Mouse (Mus musculus) embryonic facial prominence, embryonic 10.5 days (tissue): ENCODE data around the gene Lrig2. TPM values are rescaled to one million over a fixed set of nuclear protein-coding genes. Genes with fewer than 3 reads are reported as not detected.

Experiments
- DNase-seq: peaks from one replicate; pipeline ENCODE4 v3.0.0-alpha.2; 2017; ENCODE audit warnings: low spot score
- H3K27ac ChIP-seq: fragments of 300-500 bp; sonication (generic); replicated peaks from 2 replicates; pipeline ENCODE4 v1.5.1; 2016; ENCODE audit warnings: mild to moderate bottlenecking
- H3K27me3 ChIP-seq: fragments of 300-500 bp; sonication (generic); replicated peaks from 2 replicates; pipeline ENCODE4 v1.6.1; 2016; ENCODE audit warnings: low read depth, mild to moderate bottlenecking; ENCODE audit not compliant: poor library complexity, severe bottlenecking
- H3K36me3 ChIP-seq: fragments of 300-500 bp; sonication (generic); replicated peaks from 2 replicates; pipeline ENCODE4 v1.6.1; 2016; ENCODE audit warnings: mild to moderate bottlenecking, moderate library complexity
- H3K4me1 ChIP-seq: fragments of 300-500 bp; sonication (generic); 2 replicates; pipeline ENCODE4 v1.6.1; 2016
- H3K4me3 ChIP-seq: fragments of 300-500 bp; sonication (generic); 2 replicates; pipeline ENCODE4 v1.5.1; 2016; ENCODE audit warnings: mild to moderate bottlenecking, moderate library complexity
- H3K9me3 ChIP-seq: fragments of 300-500 bp; sonication (generic); 2 replicates; pipeline ENCODE4 v1.6.1; 2016; ENCODE audit warnings: mild to moderate bottlenecking
- WGBS: fragments of 180-500 bp; shearing (Covaris S2); methylation state at CpG from one replicate; pipeline ENCODE4 v1.1.7; 2016; 5-methylcytosine and 5-hydroxymethylcytosine counted together
- polyA plus RNA-seq: library from polyadenylated mRNA; unstranded; fragments of >200 nt; fragmentation: Nextera tagmentation; extraction: Ambion mirVana; gene quantifications from 2 replicates; pipeline ENCODE4 v1.2.1, GENCODE M21; 2016

Gene Lrig2
- polyA plus RNA-seq, 1 experiment from 2014 or later = 19.1 TPM

- 84% methylated on average over 6 of the region's 6 CpGs for WGBS
- no peak overlapping the region for H3K27ac ChIP-seq
These were observed 99.2 kb downstream of the Lrig2 start for GRCm38 (mm10) chr3:104412482-104412881.

GRCm38 (mm10) chr3:104407506-104407905, 104.2 kb downstream of the Lrig2 start:
- WGBS = 87% methylated on average over 7 of the region's 7 CpGs
- H3K4me1 ChIP-seq = peaks cover 4% of the 10 kb centered on the region; the same call in 1 of the 2 replicates
- no peaks in the 10 kb centered on the region for H3K27me3 ChIP-seq
- no peak overlapping the region for H3K27ac ChIP-seq
- DNase-seq = no peak
- no peaks in the 10 kb centered on the region for H3K36me3 ChIP-seq
- H3K4me3 ChIP-seq = no peak overlapping the region
- no peaks in the 10 kb centered on the region for H3K9me3 ChIP-seq

More at GRCm38 (mm10) chr3:104412482-104412881, 99.2 kb downstream of the Lrig2 start:
- no peaks in the 10 kb centered on the region for H3K9me3 ChIP-seq
- no peaks in the 10 kb centered on the region for H3K36me3 ChIP-seq
- H3K27me3 ChIP-seq = no peaks in the 10 kb centered on the region
- no peak for DNase-seq
- H3K4me3 ChIP-seq = no peak overlapping the region
- peaks cover 4% of the 10 kb centered on the region; the same call in 1 of the 2 replicates for H3K4me1 ChIP-seq

DNA sequence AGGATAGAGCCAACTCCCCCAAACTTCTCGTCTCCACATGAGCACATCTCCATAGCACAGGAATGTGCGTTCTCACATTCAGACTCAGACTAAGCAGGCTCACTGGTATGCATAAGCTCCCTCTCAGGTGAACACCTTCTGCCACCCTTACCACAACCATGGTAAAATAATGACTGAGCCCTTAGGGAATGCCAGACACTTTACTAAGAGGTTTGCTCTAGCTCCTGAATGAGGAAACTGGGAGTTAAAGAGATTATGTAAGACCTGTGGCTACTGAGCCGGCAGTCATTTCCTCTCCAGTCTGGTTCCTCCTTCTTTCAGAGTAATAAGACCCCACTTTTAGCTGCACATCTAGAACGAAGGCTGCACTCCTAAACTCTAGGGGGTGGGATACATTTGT, 108.1 kb downstream of the Lrig2 start:
- Histone ChIP-seq H3K4me3 (no peak overlapping the region), H3K27me3 (no peaks in the 10 kb centered on the region), H3K36me3 (no peaks in the 10 kb centered on the region), H3K9me3 (no peaks in the 10 kb centered on the region), H3K27ac (no peak overlapping the region), H3K4me1 (no peaks in the 10 kb centered on the region)
- WGBS = 73% methylated on average over 4 of the region's 4 CpGs
- DNase-seq = no peak

GRCm38 (mm10) chr3:104401176-104401575, 110.5 kb downstream of the Lrig2 start:
- H3K27ac ChIP-seq = no peak overlapping the region
- 91% methylated on average over 2 of the region's 2 CpGs for WGBS
- peaks cover 3% of the 10 kb centered on the region; the same call in 1 of the 2 replicates for H3K4me1 ChIP-seq
- H3K36me3 ChIP-seq = no peaks in the 10 kb centered on the region
- H3K9me3 ChIP-seq = no peaks in the 10 kb centered on the region
- DNase-seq = no peak
- H3K27me3 ChIP-seq = no peaks in the 10 kb centered on the region
- H3K4me3 ChIP-seq = no peak overlapping the region

DNA sequence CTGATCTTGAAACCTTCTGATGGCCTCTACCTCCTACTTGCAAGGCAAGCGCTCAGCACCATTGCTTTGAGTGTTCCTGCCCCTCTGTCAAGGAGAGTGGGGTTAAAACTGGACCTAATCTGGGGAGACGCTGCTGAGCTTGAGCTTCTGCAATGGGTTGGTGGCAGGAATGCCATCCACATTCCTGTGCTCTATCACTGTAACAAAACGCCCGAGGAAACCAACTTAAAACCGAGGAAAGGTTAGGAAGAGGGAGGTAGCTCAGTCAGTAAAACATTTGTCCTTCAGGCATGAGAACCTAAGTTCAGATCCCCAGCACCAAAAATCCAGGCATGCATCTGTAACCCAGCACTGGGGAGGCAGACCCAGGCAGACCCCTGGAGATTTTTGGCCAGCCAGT, 111.6 kb downstream of the Lrig2 start:
- no peak for DNase-seq
- no peak overlapping the region for H3K4me3 ChIP-seq
- no peaks in the 10 kb centered on the region for H3K36me3 ChIP-seq
- H3K4me1 ChIP-seq = peaks cover 7% of the 10 kb centered on the region; the same call in 1 of the 2 replicates
- H3K9me3 ChIP-seq = no peaks in the 10 kb centered on the region
- WGBS = 84% methylated on average over 5 of the region's 5 CpGs
- no peak overlapping the region for H3K27ac ChIP-seq
- H3K27me3 ChIP-seq = no peaks in the 10 kb centered on the region

DNA sequence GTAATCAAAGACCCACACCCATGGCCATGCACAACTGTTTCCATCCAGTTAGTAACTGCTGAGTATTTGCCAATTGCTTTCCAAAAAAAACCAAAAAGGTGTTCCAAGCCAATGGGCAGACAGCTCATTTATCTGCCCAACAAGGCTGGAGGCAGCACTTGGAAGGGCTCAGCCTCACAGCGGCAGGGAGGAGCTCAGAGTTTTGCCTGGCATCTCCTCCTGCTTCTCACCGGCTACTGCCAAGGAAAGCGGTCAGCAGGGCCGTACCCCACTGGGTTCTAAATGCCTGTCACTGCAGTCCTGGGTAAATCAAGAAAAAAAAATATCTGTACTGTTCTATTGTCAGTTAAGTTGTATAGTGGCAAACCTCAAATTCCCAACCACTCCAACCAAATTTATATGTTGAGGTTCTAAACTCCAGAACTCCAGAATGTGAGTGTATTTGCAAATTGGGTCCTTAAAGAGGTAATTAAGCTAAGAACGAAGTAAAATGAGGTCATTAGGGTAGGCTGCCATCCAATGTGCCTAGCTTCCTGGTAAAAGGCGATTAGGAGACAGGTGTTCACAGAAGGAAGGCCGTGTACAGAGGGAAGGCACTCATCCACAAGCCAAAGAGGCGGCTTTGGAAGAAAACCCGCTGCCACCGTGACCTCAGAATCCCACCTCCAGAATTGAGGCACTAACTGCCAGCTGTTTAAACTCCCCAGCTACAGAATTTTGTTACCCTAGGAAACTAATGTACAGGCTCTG, 112.2 kb downstream of the Lrig2 start:
- Histone ChIP-seq H3K27me3 (no peaks in the 10 kb centered on the region), H3K4me3 (no peak overlapping the region), H3K4me1 (peaks cover 7% of the 10 kb centered on the region; the same call in 1 of the 2 replicates), H3K9me3 (no peaks in the 10 kb centered on the region), H3K36me3 (no peaks in the 10 kb centered on the region), H3K27ac (no peak overlapping the region)
- WGBS = 82% methylated on average over 10 of the region's 10 CpGs
- DNase-seq = no peak

DNA sequence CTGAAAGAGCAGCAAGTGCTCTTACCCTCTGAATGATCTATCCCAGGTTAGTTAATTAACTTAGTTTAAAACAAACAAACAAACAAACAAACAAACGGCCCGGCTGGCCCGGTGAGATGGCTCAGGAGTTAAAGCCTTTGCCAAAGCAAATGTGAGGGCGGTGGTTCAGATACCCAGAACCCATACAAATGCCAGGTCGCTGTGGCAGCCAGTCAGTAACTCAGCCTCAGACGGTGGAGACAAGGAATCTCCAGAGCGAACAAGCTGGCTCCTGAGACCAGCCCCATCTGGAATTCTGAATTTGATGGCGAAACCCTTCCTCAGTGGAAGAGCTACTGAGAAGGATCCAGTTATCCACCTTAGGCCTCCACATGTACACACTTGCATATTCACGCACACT, 114.4 kb downstream of the Lrig2 start:
- Histone ChIP-seq H3K9me3 (no peaks in the 10 kb centered on the region), H3K36me3 (no peaks in the 10 kb centered on the region), H3K4me3 (no peak overlapping the region), H3K27ac (no peak overlapping the region), H3K4me1 (peaks cover 7% of the 10 kb centered on the region; the same call in 1 of the 2 replicates), H3K27me3 (no peaks in the 10 kb centered on the region)
- DNase-seq = no peak
- WGBS = 86% methylated on average over 9 of the region's 9 CpGs

- Histone ChIP-seq H3K27me3 (no peaks in the 10 kb centered on the region), H3K27ac (no peak overlapping the region), H3K4me1 (peaks cover 7% of the 10 kb centered on the region; the same call in 1 of the 2 replicates), H3K36me3 (no peaks in the 10 kb centered on the region), H3K4me3 (no peak overlapping the region), H3K9me3 (no peaks in the 10 kb centered on the region)
- 52% methylated on average over 3 of the region's 3 CpGs for whole genome bisulfite sequencing
- DNase-seq = no peak
These were observed 115.0 kb downstream of the Lrig2 start for GRCm38 (mm10) chr3:104396736-104397081.

DNA sequence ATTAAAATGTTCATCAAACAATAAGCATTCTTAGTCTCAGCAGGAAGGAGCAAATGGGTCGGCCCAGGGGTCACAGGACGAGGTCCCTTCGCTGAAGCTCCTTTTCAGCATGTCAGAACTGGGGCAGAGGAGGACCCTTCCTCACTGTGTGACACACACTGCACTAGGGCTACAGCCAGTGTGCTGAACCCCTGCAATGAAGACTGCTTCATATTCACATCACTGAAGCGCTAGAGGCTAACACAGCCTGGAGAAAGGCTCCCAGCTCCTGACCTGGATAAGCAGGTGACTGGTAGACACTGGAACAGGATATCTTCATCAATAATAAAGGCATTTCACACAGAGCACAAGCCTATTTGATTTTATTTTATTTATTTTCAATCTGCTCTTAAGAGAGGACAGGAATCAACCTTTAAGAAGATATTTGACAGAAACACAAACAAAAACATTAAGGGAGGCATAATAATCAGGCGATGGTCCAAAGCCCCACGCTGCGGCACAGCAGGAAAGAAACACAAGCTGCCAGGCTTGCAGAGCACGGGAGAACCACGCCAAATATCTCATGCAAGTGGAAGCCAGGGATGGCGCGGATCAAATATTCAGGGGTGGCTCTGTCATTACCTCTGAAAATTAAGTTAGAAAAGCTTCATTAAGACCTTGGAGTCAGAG, 115.5 kb downstream of the Lrig2 start:
- DNase-seq = no peak
- no peaks in the 10 kb centered on the region for H3K9me3 ChIP-seq
- 60% methylated on average over 11 of the region's 11 CpGs for WGBS
- no peak overlapping the region for H3K27ac ChIP-seq
- no peaks in the 10 kb centered on the region for H3K27me3 ChIP-seq
- H3K36me3 ChIP-seq = no peaks in the 10 kb centered on the region
- H3K4me3 ChIP-seq = no peak overlapping the region
- H3K4me1 ChIP-seq = peaks cover 7% of the 10 kb centered on the region; the same call in 1 of the 2 replicates

DNA sequence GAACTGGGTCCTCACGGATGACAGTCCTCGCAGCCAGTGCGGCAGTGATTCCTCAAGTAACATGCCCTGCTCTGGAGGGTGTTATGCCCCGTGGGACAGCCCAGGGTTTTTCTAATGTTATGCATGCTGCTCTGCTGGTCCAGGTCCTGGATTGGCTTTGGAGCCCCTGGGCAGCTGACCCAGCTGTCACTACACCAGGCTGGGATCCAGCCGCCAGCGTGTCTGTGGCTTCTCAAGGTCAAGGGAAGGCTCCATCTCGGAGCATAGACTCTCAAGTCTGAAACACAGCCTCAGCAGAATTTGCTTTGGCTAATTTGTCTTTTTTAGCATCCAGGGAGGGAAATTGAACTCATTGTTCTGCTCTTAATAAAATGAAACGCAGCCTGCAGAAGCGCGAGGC, 121.6 kb downstream of the Lrig2 start:
- Histone ChIP-seq H3K36me3 (no peaks in the 10 kb centered on the region), H3K27ac (no peak overlapping the region), H3K4me1 (no peaks in the 10 kb centered on the region), H3K9me3 (no peaks in the 10 kb centered on the region), H3K27me3 (no peaks in the 10 kb centered on the region), H3K4me3 (no peak overlapping the region)
- DNase-seq = no peak
- 77% methylated on average over 10 of the region's 10 CpGs for WGBS

GRCm38 (mm10) chr3:104389449-104389848, 122.3 kb downstream of the Lrig2 start:
- no peak for DNase-seq
- Histone ChIP-seq H3K4me3 (no peak overlapping the region), H3K27me3 (no peaks in the 10 kb centered on the region), H3K27ac (no peak overlapping the region), H3K9me3 (no peaks in the 10 kb centered on the region), H3K4me1 (no peaks in the 10 kb centered on the region), H3K36me3 (no peaks in the 10 kb centered on the region)
- 92% methylated on average over 2 of the region's 2 CpGs for WGBS

- no peak for DNase-seq
- H3K27ac ChIP-seq = no peak overlapping the region
- 90% methylated on average over 8 of the region's 8 CpGs for WGBS
These were observed 126.1 kb downstream of the Lrig2 start for GRCm38 (mm10) chr3:104385587-104385986.

More at GRCm38 (mm10) chr3:104385587-104385986, 126.1 kb downstream of the Lrig2 start:
- Histone ChIP-seq H3K4me1 (0 out of 2 replicates have a peak, but pooled peaks cover 2% of the 10 kb centered on the region), H3K9me3 (no peaks in the 10 kb centered on the region), H3K36me3 (no peaks in the 10 kb centered on the region), H3K4me3 (no peak overlapping the region), H3K27me3 (no peaks in the 10 kb centered on the region)
